ENCODE assay signal across 29 mouse cellular contexts in genomic region chr14:54965631-54966030, GRCm38 (mm10). TPM values are rescaled to one million over a fixed set of nuclear protein-coding genes. Genes with fewer than 3 reads are reported as not detected.
"Had no signal": no experiment of that assay in that cellular context is flagged by ENCODE, and none has a peak within 500 bp of the region (broad histone marks: within the 10 kb centered on the region; RNA-seq: fewer than 3 reads in every experiment).

No protein-coding gene starts in this region.

- H3K27me3 ChIP-seq: liver, embryonic 15.5 days; midbrain, embryonic 12.5 days; midbrain, embryonic 15.5 days; neural tube, embryonic 12.5 days; neural tube, embryonic 15.5 days had no signal

- H3K4me1 ChIP-seq: liver, embryonic 12.5 days; liver, embryonic 15.5 days; midbrain, embryonic 12.5 days; midbrain, embryonic 15.5 days; neural tube, embryonic 12.5 days; neural tube, embryonic 15.5 days had no signal

- ATAC-seq: liver, embryonic 12.5 days; midbrain, embryonic 15.5 days had no signal

- H3K9ac ChIP-seq: limb, embryonic 13.5 days; liver, embryonic 12.5 days; liver, embryonic 15.5 days; midbrain, embryonic 12.5 days; midbrain, embryonic 15.5 days; neural tube, embryonic 12.5 days; neural tube, embryonic 15.5 days had no signal

- H3K4me3 ChIP-seq: layer of hippocampus, adult 2 months; limb, embryonic 10.5 days; limb, embryonic 13.5 days; liver, embryonic 12.5 days; liver, embryonic 15.5 days; midbrain, embryonic 12.5 days; midbrain, embryonic 15.5 days; neural tube, embryonic 12.5 days; neural tube, embryonic 15.5 days had no signal

- H3K36me3 ChIP-seq: limb, embryonic 10.5 days; limb, embryonic 13.5 days; liver, embryonic 12.5 days; liver, embryonic 15.5 days; midbrain, embryonic 12.5 days; midbrain, embryonic 15.5 days; neural tube, embryonic 12.5 days; neural tube, embryonic 15.5 days had no signal

- H3K9me3 ChIP-seq: limb, embryonic 10.5 days; limb, embryonic 13.5 days; liver, embryonic 12.5 days; liver, embryonic 15.5 days; midbrain, embryonic 12.5 days; midbrain, embryonic 15.5 days; neural tube, embryonic 12.5 days; neural tube, embryonic 15.5 days had no signal

- H3K27ac ChIP-seq: kidney, postnatal 0 days; layer of hippocampus, adult 2 months; limb, embryonic 10.5 days; limb, embryonic 13.5 days; liver, embryonic 12.5 days; liver, embryonic 15.5 days; macrophage; midbrain, embryonic 12.5 days; midbrain, embryonic 15.5 days; neural tube, embryonic 12.5 days; neural tube, embryonic 15.5 days; stomach, postnatal 0 days had no signal

- DNase-seq: kidney, postnatal 25 days; layer of hippocampus, adult 9-11 months; liver; lung, adult 18-20 months; right cerebral cortex, adult 18-20 months; right cerebral cortex, postnatal 14 days; right cerebral cortex, postnatal 4 days; thymus, adult 2 months; thymus, postnatal 14 days; thymus, postnatal 4 days had no signal

- H3K4me2 ChIP-seq: limb, embryonic 13.5 days; liver, embryonic 12.5 days; liver, embryonic 15.5 days; midbrain, embryonic 12.5 days; midbrain, embryonic 15.5 days; neural tube, embryonic 12.5 days; neural tube, embryonic 15.5 days had no signal

RNA-seq across cellular contexts. Expression of gene Myh6, which starts 1.1 kb away (rescaled TPM):
- total RNA-seq: megakaryocyte, adult 5-6 weeks had no signal
- polyA plus RNA-seq: macrophage had no signal

RNA-seq across cellular contexts. Expression of gene Gm17428, which starts 11.1 kb away (rescaled TPM):
- total RNA-seq: layer of hippocampus, adult 2 months; layer of hippocampus, postnatal 25 days; left cerebral cortex, adult 18-20 months; left cerebral cortex, postnatal 25 days; megakaryocyte, adult 5-6 weeks had no signal
- polyA plus RNA-seq: kidney, postnatal 0 days; large intestine, adult 2 months; limb, embryonic 10.5 days; limb, embryonic 13.5 days; liver, embryonic 12.5 days; liver, embryonic 15.5 days; lung, embryonic 16.5 days; macrophage; midbrain, embryonic 12.5 days; midbrain, embryonic 15.5 days; neural tube, embryonic 12.5 days; neural tube, embryonic 15.5 days; stomach, embryonic 14.5 days; stomach, postnatal 0 days; thymus, adult 2 months had no signal

RNA-seq across cellular contexts. Expression of gene Myh7, which starts 28.8 kb away (rescaled TPM):
- total RNA-seq: megakaryocyte, adult 5-6 weeks had no signal
- polyA plus RNA-seq: macrophage had no signal

RNA-seq across cellular contexts. Expression of gene Cmtm5, which starts 29.6 kb away (rescaled TPM):
- total RNA-seq: megakaryocyte, adult 5-6 weeks had no signal
- polyA plus RNA-seq: liver, embryonic 12.5 days; macrophage had no signal

RNA-seq across cellular contexts. Expression of gene Il25, which starts 33.1 kb away (rescaled TPM):
- total RNA-seq: layer of hippocampus, adult 2 months; left cerebral cortex, postnatal 25 days; megakaryocyte, adult 5-6 weeks had no signal
- polyA plus RNA-seq: liver, embryonic 12.5 days; liver, embryonic 15.5 days; lung, embryonic 16.5 days; macrophage; midbrain, embryonic 12.5 days; stomach, embryonic 14.5 days had no signal
